Mouse (Mus musculus) thymus, adult 2 months (tissue): ENCODE measurements around the gene Traf4. TPM values are rescaled to one million over a fixed set of nuclear protein-coding genes. Genes with fewer than 3 reads are reported as not detected.

Experiments used
- DNase-seq: peaks from one replicate; pipeline ENCODE4 v3.0.0; 2021
- H3K27ac ChIP-seq: fragments of 200-500 bp; 2 replicates; pipeline ENCODE4 v1.5.1; 2012; ENCODE audit warnings: low read length, control low read depth; ENCODE audit not compliant: control insufficient read depth, insufficient read depth
- H3K27me3 ChIP-seq: fragments of 200-500 bp; 2 replicates; pipeline ENCODE4 v1.6.1; 2012; ENCODE audit warnings: mild to moderate bottlenecking, low read length, moderate library complexity, mixed read lengths; ENCODE audit not compliant: control insufficient read depth, insufficient read depth
- H3K36me3 ChIP-seq: fragments of 200-500 bp; 2 replicates; pipeline ENCODE4 v1.6.1; 2012; ENCODE audit warnings: mild to moderate bottlenecking, low read length, moderate library complexity; ENCODE audit not compliant: control insufficient read depth, insufficient read depth
- H3K4me1 ChIP-seq: fragments of 200-500 bp; replicated peaks from 2 replicates; pipeline ENCODE4 v1.6.1; 2012; ENCODE audit warnings: low read length; ENCODE audit not compliant: control insufficient read depth, insufficient read depth
- H3K4me3 ChIP-seq: fragments of 200-500 bp; 2 replicates; pipeline ENCODE4 v1.5.1; 2012; ENCODE audit warnings: mild to moderate bottlenecking, low read length, control low read depth, moderate library complexity; ENCODE audit not compliant: control insufficient read depth, insufficient read depth
- CTCF ChIP-seq: fragments of 200-500 bp; IDR thresholded peaks from 2 replicates; pipeline ENCODE4 v1.5.1; 2012; ENCODE audit warnings: mild to moderate bottlenecking, control low read depth, low read length, moderate library complexity, borderline replicate concordance; ENCODE audit not compliant: control insufficient read depth, poor library complexity, insufficient read depth; ENCODE audit errors: extremely low read depth
- POLR2A ChIP-seq: fragments of 200-500 bp; IDR thresholded peaks from 2 replicates; pipeline ENCODE4 v1.6.1; 2012; ENCODE audit warnings: mild to moderate bottlenecking, low read length, control low read depth, moderate library complexity; ENCODE audit not compliant: control insufficient read depth, poor library complexity, insufficient read depth; ENCODE audit errors: extremely low read depth
- WGBS: fragments of 180-500 bp; shearing (Covaris S2); methylation state at CpG from one replicate; pipeline ENCODE4 v1.1.7; 2018; 5-methylcytosine and 5-hydroxymethylcytosine counted together
- polyA plus RNA-seq: library from polyadenylated mRNA; depleted of rRNA; stranded (reverse); fragments of >200 nt; gene quantifications from 2 replicates; pipeline ENCODE4 v1.2.3, GENCODE M21; 2012

The Traf4 gene
- polyA plus RNA-seq, 1 experiment: 275 TPM

DNA sequence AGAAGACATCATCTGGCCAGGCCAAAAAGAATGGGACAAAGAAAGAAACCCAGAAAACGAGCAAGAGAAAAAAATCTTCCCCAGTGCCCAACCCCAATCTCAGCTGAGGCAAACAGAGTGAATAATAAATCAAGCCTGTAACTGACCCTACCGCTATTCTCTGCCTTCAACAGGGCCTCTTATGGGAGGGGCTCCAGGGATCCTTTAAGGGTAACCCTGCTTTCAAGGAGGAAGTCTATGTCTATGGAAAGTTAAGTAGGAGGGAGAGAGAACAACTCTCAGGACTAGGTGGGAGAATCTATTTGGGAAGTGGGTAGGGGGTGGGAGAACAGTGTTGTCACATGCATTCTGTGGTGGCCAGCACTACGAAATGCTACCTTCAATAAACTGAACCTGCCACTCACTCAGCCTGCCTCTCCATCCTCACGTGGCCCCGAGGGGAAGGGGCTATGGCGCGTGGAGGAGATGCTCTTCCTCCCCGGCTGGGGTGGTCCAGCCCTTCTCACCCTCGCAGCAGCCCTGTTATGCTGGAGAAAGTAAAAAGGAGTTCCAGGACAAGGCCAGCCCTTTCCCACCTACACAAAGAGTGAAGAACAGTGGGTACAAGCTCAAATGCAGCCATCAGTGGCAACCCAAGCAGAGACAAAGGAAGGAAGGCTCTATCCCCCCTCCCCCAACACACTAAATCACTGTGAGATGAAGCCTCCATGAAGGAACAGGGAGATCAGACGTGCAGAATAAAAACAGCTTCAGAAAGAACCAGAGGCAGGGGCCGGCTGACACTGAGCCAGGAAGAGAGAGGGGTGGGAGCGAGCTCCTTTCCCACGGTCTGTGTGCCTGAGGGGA is 40.2 kb upstream of the Traf4 start:
- H3K27me3 ChIP-seq: no peaks in the 10 kb centered on the region
- peaks cover 54% of the 10 kb centered on the region for H3K36me3 ChIP-seq
- no peak overlapping the region for H3K4me3 ChIP-seq
- WGBS: 93% methylated on average over 13 of the region's 13 CpGs
- no peak for DNase-seq
- H3K4me1 ChIP-seq: no peaks in the 10 kb centered on the region
- TF ChIP-seq CTCF (no peak), POLR2A (no peak)
- no peak overlapping the region for H3K27ac ChIP-seq

DNA sequence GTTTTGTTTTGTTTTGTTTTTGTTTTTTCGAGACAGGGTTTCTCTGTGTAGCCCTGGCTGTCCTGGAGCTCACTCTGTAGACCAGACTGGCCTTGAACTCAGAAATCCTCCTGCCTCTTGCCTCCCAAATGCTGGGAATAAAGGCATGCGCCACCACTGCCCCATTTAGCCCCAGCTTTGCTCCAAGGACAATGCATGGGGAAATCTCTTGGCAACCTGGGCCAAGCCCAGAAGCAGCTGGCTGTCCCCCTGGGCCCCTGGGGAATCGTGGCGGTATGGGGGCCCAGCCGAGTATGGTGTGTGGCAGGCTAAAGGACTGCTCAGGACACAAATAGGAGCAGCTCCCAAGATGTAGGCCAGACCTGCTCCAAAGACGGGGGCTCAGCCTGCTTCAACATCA is 38.9 kb upstream of the Traf4 start:
- Histone ChIP-seq H3K4me1 (no peaks in the 10 kb centered on the region), H3K27ac (no peak overlapping the region), H3K36me3 (peaks cover 41% of the 10 kb centered on the region), H3K4me3 (no peak overlapping the region), H3K27me3 (no peaks in the 10 kb centered on the region)
- WGBS: 96% methylated on average over 6 of the region's 6 CpGs
- no peak for DNase-seq
- TF ChIP-seq POLR2A (no peak), CTCF (no peak)

DNA sequence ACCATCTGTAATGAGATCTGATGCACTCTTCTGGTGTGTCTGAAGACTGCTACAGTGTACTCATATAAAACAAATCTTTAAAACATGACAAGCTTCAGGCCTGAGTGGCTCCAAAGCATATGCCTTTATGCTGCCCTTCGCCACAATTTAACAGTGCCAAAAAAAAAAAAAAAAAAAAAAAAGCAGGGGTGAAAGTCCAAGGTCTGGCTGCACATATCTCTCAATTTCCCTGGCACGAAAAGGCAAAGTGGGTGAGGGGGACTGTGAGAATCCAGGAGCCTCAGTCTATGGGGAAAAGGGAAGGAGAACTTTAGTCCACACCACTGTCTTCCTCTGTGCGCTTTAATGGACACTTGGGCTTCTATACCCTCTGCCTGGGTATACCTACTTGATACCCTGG is 37.0 kb upstream of the Traf4 start:
- DNase-seq: no peak
- TF ChIP-seq POLR2A (no peak), CTCF (no peak)
- Histone ChIP-seq H3K27me3 (no peaks in the 10 kb centered on the region), H3K27ac (no peak overlapping the region), H3K4me3 (no peak overlapping the region), H3K4me1 (no peaks in the 10 kb centered on the region), H3K36me3 (peaks cover 22% of the 10 kb centered on the region)
- WGBS: 96% methylated on average over 3 of the region's 3 CpGs

DNA sequence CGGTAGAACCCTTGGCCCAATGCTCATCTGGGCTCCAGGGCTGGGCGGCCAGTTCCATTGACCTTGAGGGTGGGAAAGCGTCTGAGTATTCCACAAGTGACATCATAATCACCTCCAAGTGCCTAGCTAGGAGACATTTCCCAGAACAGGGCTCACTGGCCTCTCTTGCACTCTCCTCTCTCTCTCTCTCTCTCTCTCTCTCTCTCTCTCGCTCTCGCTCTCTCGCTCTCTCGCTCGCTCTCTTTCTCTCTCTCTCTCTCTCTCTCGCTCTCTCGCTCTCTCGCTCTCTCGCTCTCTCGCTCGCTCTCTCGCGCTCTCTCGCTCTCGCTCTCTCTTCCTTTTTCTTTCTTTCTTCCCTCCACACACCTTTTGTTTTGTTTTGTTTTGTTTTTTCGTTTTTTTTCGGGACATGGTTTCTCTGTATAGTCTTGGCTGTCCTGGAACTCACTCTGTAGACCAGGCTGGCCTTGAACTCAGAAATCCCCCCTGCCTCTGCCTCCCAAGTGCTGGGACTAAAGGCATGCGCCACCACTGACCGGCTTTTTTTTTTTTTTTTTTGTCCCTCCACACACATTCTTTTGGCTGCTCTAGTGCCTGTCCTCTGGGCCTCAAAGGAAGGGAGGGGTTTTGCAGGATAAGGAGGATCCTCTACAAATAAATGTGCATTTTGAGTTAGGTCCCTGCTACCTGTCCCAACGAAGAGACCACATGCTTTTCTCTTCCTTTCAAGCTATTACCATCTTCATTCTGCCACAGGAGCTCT is 29.9 kb upstream of the Traf4 start:
- H3K27me3 ChIP-seq: no peaks in the 10 kb centered on the region; the same call in 1 of the 2 replicates
- DNase-seq: no peak
- TF ChIP-seq CTCF: no peak
- TF ChIP-seq POLR2A: no peak
- peaks cover 10% of the 10 kb centered on the region for H3K4me1 ChIP-seq
- no peaks in the 10 kb centered on the region for H3K36me3 ChIP-seq
- no peak overlapping the region for H3K27ac ChIP-seq
- WGBS: 73% methylated on average over 23 of the region's 23 CpGs
- peak overlapping the region; percentile 53 for H3K4me3 ChIP-seq

DNA sequence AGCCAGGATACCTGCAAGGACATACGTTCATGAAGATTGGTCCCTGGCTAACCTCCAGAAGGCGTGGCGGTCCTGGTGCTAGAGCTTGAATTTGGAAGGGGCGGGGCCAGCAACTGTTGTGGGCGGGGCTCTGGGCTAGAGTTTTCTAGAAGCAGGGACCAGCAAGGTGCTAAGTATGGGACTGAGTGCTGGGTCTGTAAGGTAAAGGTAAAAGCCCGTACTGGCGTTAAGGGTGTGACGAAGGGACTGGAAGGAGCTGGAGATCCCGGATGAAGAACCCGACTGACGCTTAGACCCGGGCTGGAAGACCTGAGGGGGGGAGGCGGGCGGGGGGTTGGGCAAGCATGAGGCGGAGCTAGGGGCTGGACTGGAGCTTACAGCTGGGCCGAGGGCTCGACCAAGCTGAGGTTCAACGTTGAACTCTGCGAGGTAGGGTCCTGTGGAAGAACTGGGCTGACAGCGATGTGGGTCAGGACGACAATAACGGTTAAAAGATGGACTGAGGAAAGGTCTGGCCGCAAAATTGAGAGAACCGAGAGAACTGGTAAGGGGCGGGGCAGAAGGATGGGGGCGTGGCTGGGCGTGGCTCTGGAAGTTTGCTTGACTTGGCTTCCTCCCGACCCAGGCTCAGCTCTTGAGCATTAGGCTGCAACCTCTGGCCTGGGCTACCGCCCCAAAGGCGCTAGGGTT is 29.2 kb upstream of the Traf4 start:
- peak; percentile 56 for DNase-seq
- H3K36me3 ChIP-seq: no peaks in the 10 kb centered on the region
- WGBS: 6% methylated on average over 30 of the region's 30 CpGs
- TF ChIP-seq POLR2A (no peak), CTCF (no peak)
- H3K27ac ChIP-seq: no peak overlapping the region
- peaks cover 12% of the 10 kb centered on the region for H3K4me1 ChIP-seq
- peak overlapping the region; percentile 53 for H3K4me3 ChIP-seq
- peaks cover 6% of the 10 kb centered on the region; the same call in 1 of the 2 replicates for H3K27me3 ChIP-seq

DNA sequence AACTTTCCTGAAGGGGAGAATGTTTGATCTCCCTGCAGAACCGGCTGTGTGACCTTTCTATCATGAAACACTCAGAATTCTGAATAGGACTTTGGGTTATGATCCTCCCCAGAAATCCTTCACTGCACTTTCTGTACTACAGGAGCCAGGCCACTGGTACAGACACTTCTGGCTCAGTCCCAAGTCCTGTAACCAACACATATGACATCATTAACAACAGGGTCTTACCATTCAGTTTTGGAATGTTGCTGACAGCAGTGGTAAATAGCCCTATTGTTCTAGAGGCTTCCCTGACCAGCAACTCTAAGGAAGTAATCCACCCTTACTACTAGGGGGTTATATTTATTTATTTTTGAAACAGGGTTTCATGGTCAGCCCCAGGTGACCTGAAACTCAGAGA is 27.7 kb upstream of the Traf4 start, which contains the start of gene Proca1:
Gene Proca1 (plus strand): TSS at position 280 of the 400 bp plus-strand sequence.
- peaks cover 20% of the 10 kb centered on the region for H3K27me3 ChIP-seq
- H3K36me3 ChIP-seq: no peaks in the 10 kb centered on the region
- DNase-seq: no peak
- H3K4me3 ChIP-seq: no peak within 1 kb of the TSS
- 79% methylated on average over 1 of the region's 1 CpGs for WGBS
- H3K4me1 ChIP-seq: peaks cover 26% of the 10 kb centered on the region
- H3K27ac ChIP-seq: no peak within 1 kb of the TSS
- TF ChIP-seq POLR2A: no peak
- no peak for TF ChIP-seq CTCF
